Mouse (Mus musculus): Measurements from ENCODE around the gene Hoxb9. TPM values are rescaled to one million over a fixed set of nuclear protein-coding genes. Genes with fewer than 3 reads are reported as not detected.

The Hoxb9 gene
- total and polyA plus RNA-seq, 2 experiments from 2014 or later = not detected

DNA sequence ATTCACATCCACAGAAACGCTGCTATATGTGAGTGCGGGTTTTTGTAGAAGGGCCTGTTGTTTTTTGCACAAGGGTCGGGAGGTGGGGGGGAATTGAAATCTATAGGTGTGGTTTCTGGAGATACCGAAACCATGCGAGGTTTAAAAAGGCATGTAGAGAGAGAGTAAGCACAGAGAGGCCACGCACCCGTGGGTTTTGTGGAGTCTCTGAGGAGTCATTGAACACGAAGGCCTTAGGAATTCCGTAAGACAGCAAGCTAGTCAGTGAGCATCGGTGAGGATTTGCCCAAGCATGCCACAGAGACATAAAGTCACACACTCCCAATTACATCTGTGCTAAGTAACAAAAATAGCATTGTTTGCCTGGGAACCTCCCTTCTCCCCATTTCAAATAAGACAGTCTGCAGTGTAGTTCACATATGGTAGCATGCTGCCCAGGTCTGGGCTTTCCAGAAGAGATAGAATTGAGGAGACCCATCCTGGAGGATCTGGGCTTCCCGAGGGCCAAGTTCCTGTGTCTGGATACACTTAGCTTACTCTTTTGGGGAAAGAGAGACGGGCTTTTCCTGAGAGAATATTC is 18.6 kb upstream of the Hoxb9 start:
- TF ChIP-seq CTCF (IDR thresholded peaks at IDR 0.05; ENCODE audit: low read depth) = no peak
- Histone ChIP-seq H3K27me3 (ENCODE audit: insufficient read depth, low read length) (peaks cover 86% of the 10 kb centered on the region), H3K27ac (no peak overlapping the region), H3K4me3 (ENCODE audit: low read length) (no peak overlapping the region), H3K9ac (replicated peaks; ENCODE audit: low read length) (no peak overlapping the region), H3K36me3 (ENCODE audit: insufficient read depth, low read length) (no peaks in the 10 kb centered on the region), H3K4me2 (ENCODE audit: low read depth, low read length) (no peak overlapping the region), H3K9me3 (ENCODE audit: low read length) (no peaks in the 10 kb centered on the region), H3K4me1 (ENCODE audit: insufficient read depth, low read length) (no peaks in the 10 kb centered on the region)
- no peak for DNase-seq (ENCODE audit: low spot score)
- WGBS = 3% methylated on average over 12 of the region's 12 CpGs
- ATAC-seq = no peak

DNA sequence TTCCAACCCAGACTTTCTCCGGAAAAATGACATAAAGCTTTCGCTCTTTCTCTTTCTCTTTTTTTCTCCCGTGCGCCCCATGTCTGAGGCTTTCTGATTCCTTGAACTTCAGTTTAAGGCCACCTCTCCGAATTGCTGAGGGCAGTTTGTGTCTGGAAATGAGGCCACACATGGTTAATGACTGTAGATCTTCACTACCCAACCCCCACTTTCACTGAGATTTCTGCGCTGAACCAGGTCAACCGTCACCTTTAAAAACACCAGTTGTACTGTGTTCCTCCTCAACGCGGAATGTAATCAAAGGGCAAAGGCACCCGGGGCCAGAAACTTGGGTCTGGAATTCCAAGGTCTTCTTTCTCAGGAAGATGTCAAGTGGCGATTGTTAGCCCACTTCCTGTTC is 17.0 kb upstream of the Hoxb9 start:
- ATAC-seq (no peak), DNase-seq (ENCODE audit: low spot score) (no peak)
- no peak for TF ChIP-seq CTCF (IDR thresholded peaks at IDR 0.05; ENCODE audit: low read depth)
- H3K4me2 ChIP-seq (ENCODE audit: low read depth, low read length) = no peak overlapping the region
- H3K27ac ChIP-seq = no peak overlapping the region
- peaks cover 97% of the 10 kb centered on the region for H3K27me3 ChIP-seq (ENCODE audit: insufficient read depth, low read length)
- WGBS = 3% methylated on average over 11 of the region's 11 CpGs
- H3K4me1 ChIP-seq (ENCODE audit: insufficient read depth, low read length) = no peaks in the 10 kb centered on the region
- no peak overlapping the region for H3K9ac ChIP-seq (replicated peaks; ENCODE audit: low read length)
- no peaks in the 10 kb centered on the region for H3K36me3 ChIP-seq (ENCODE audit: insufficient read depth, low read length)
- H3K9me3 ChIP-seq (ENCODE audit: low read length) = no peaks in the 10 kb centered on the region
- no peak overlapping the region for H3K4me3 ChIP-seq (ENCODE audit: low read length)

GRCm38 (mm10) chr11:96255111-96255995 is 15.9 kb upstream of the Hoxb9 start:
- no peaks in the 10 kb centered on the region for H3K36me3 ChIP-seq (ENCODE audit: insufficient read depth, low read length)
- H3K4me1 ChIP-seq (ENCODE audit: insufficient read depth, low read length) = no peaks in the 10 kb centered on the region
- H3K27ac ChIP-seq = no peak overlapping the region
- no peaks in the 10 kb centered on the region for H3K9me3 ChIP-seq (ENCODE audit: low read length)
- no peak overlapping the region for H3K4me2 ChIP-seq (ENCODE audit: low read depth, low read length)
- H3K27me3 ChIP-seq (ENCODE audit: insufficient read depth, low read length) = peaks cover 98% of the 10 kb centered on the region
- DNase-seq (ENCODE audit: low spot score) (no peak), ATAC-seq (no peak)
- no peak for TF ChIP-seq CTCF (IDR thresholded peaks at IDR 0.05; ENCODE audit: low read depth)
- no peak overlapping the region for H3K9ac ChIP-seq (replicated peaks; ENCODE audit: low read length)
- WGBS = 1% methylated on average over 39 of the region's 39 CpGs
- no peak overlapping the region for H3K4me3 ChIP-seq (ENCODE audit: low read length)

GRCm38 (mm10) chr11:96255996-96256445 is 15.2 kb upstream of the Hoxb9 start:
- no peak for TF ChIP-seq CTCF (IDR thresholded peaks at IDR 0.05; ENCODE audit: low read depth)
- Histone ChIP-seq H3K27ac (no peak overlapping the region), H3K36me3 (ENCODE audit: insufficient read depth, low read length) (no peaks in the 10 kb centered on the region), H3K27me3 (ENCODE audit: insufficient read depth, low read length) (peaks cover 98% of the 10 kb centered on the region), H3K9ac (replicated peaks; ENCODE audit: low read length) (no peak overlapping the region), H3K9me3 (ENCODE audit: low read length) (no peaks in the 10 kb centered on the region), H3K4me1 (ENCODE audit: insufficient read depth, low read length) (no peaks in the 10 kb centered on the region), H3K4me2 (ENCODE audit: low read depth, low read length) (no peak overlapping the region), H3K4me3 (ENCODE audit: low read length) (no peak overlapping the region)
- no peak for ATAC-seq
- under 1% methylated on average over 14 of the region's 14 CpGs for WGBS
- no peak for DNase-seq (ENCODE audit: low spot score)

DNA sequence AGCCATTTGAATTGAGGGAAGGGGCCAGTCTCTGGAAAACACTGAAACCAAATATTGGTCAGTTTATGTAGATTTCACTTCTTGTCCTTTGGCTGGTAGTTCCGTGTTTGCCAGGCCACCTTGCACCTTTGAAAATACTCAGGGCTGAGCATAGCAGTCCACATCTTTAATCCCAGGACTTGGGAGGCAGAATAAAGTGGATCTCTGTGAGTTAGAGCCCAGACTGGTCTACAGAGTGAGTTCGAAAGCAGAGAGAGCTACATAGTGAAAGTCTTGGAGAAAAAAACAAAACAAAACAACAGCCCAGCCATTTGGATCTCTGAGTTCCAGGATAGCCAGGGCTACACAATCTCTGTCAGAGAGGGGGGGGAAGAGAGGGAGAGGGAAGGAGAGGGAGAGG is 14.1 kb upstream of the Hoxb9 start:
- Histone ChIP-seq H3K27ac (no peak overlapping the region), H3K36me3 (ENCODE audit: insufficient read depth, low read length) (no peaks in the 10 kb centered on the region), H3K27me3 (ENCODE audit: insufficient read depth, low read length) (peaks cover 96% of the 10 kb centered on the region), H3K4me2 (ENCODE audit: low read depth, low read length) (no peak overlapping the region), H3K9ac (replicated peaks; ENCODE audit: low read length) (no peak overlapping the region), H3K4me3 (ENCODE audit: low read length) (no peak overlapping the region), H3K4me1 (ENCODE audit: insufficient read depth, low read length) (no peaks in the 10 kb centered on the region), H3K9me3 (ENCODE audit: low read length) (no peaks in the 10 kb centered on the region)
- no peak for TF ChIP-seq CTCF (IDR thresholded peaks at IDR 0.05; ENCODE audit: low read depth)
- ATAC-seq = no peak
- WGBS = 14% methylated on average over 2 of the region's 2 CpGs
- no peak for DNase-seq (ENCODE audit: low spot score)

DNA sequence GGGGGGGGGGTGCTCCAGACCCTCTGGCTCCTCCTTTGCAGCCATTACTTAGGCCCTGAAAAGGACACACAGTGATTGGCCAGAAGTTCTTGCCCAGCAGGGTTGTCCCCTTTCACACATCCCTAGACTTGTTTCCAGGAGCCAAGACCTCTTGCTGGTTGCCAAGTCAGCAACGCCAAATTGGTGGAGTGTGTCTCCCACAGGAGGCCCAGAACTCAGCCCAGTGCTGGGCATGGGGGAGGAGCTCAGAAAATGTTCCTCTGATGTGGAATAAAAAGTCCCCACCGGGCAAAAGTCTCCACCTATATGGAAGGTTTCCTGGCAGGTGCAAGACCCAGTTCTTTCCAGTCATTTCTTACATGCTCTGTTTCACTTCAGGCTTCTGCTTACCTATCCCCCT is 12.2 kb upstream of the Hoxb9 start:
- Histone ChIP-seq H3K36me3 (ENCODE audit: insufficient read depth, low read length) (no peaks in the 10 kb centered on the region), H3K4me3 (ENCODE audit: low read length) (no peak overlapping the region), H3K27ac (no peak overlapping the region), H3K27me3 (ENCODE audit: insufficient read depth, low read length) (peaks cover 96% of the 10 kb centered on the region), H3K4me2 (ENCODE audit: low read depth, low read length) (no peak overlapping the region), H3K4me1 (ENCODE audit: insufficient read depth, low read length) (no peaks in the 10 kb centered on the region), H3K9ac (replicated peaks; ENCODE audit: low read length) (no peak overlapping the region), H3K9me3 (ENCODE audit: low read length) (0 out of 2 replicates have a peak, but pooled peaks cover 4% of the 10 kb centered on the region)
- 2% methylated on average over 2 of the region's 2 CpGs for WGBS
- no peak for TF ChIP-seq CTCF (IDR thresholded peaks at IDR 0.05; ENCODE audit: low read depth)
- ATAC-seq (no peak), DNase-seq (ENCODE audit: low spot score) (no peak)

- Histone ChIP-seq H3K27me3 (ENCODE audit: insufficient read depth, low read length) (peaks cover 96% of the 10 kb centered on the region), H3K27ac (no peak overlapping the region), H3K4me3 (ENCODE audit: low read length) (no peak overlapping the region), H3K4me1 (ENCODE audit: insufficient read depth, low read length) (no peaks in the 10 kb centered on the region), H3K9me3 (ENCODE audit: low read length) (0 out of 2 replicates have a peak, but pooled peaks cover 4% of the 10 kb centered on the region), H3K9ac (replicated peaks; ENCODE audit: low read length) (no peak overlapping the region), H3K36me3 (ENCODE audit: insufficient read depth, low read length) (no peaks in the 10 kb centered on the region), H3K4me2 (ENCODE audit: low read depth, low read length) (no peak overlapping the region)
- no peak for TF ChIP-seq CTCF (IDR thresholded peaks at IDR 0.05; ENCODE audit: low read depth)
- ATAC-seq (no peak), DNase-seq (ENCODE audit: low spot score) (no peak)
- 5% methylated on average over 1 of the region's 1 CpGs for WGBS
Observed at GRCm38 (mm10) chr11:96259511-96259910, 11.7 kb upstream of the Hoxb9 start.
